Mouse (Mus musculus): ENCODE results near the gene Clec2l. TPM values are rescaled to one million over a fixed set of nuclear protein-coding genes. Genes with fewer than 3 reads are reported as not detected.

Gene Clec2l
- 0.61 and 0.93 TPM in 2 replicates for polyA plus RNA-seq (2015; fragmentation: Nextera tagmentation; extraction: Ambion mirVana)

- peak within 1 kb of the TSS; percentile 60 for H3K4me3 ChIP-seq (ENCODE audit: low read length)
- WGBS: under 1% methylated on average over 77 of the region's 84 CpGs
- no peaks in the 10 kb centered on the region for H3K36me3 ChIP-seq (ENCODE audit: control insufficient read depth, insufficient read depth, low read length)
- no peaks in the 10 kb centered on the region for H3K9me3 ChIP-seq (ENCODE audit: control insufficient read depth, low read length)
- ATAC-seq: peak; percentile 84
- peak within 1 kb of the TSS; percentile 98 for H3K4me2 ChIP-seq (ENCODE audit: low read depth, low read length)
- peaks cover 3% of the 10 kb centered on the region for H3K4me1 ChIP-seq (ENCODE audit: control insufficient read depth, insufficient read depth, low read length)
- peaks cover 15% of the 10 kb centered on the region for H3K27me3 ChIP-seq (replicated peaks; ENCODE audit: control insufficient read depth, insufficient read depth, low read length)
- H3K9ac ChIP-seq (ENCODE audit: low read depth, low read length): peak within 1 kb of the TSS; percentile 65
- H3K27ac ChIP-seq (ENCODE audit: low read length): no peak within 1 kb of the TSS
These were observed at the start of gene Clec2l for GRCm38 (mm10) chr6:38662714-38663615. TSS of gene Clec2l (plus strand) at chr6:38663069.

GRCm38 (mm10) chr6:38622406-38622805, 40.5 kb upstream of the Clec2l start:
- no peak for ATAC-seq
- H3K4me3 ChIP-seq (ENCODE audit: low read length): no peak overlapping the region
- H3K27me3 ChIP-seq (replicated peaks; ENCODE audit: control insufficient read depth, insufficient read depth, low read length): no peaks in the 10 kb centered on the region
- 92% methylated on average over 1 of the region's 1 CpGs for WGBS
- no peak overlapping the region for H3K4me2 ChIP-seq (ENCODE audit: low read depth, low read length)
- peaks cover 8% of the 10 kb centered on the region; the same call in 1 of the 2 replicates for H3K9me3 ChIP-seq (ENCODE audit: control insufficient read depth, low read length)
- H3K9ac ChIP-seq (ENCODE audit: low read depth, low read length): no peak overlapping the region
- no peaks in the 10 kb centered on the region for H3K4me1 ChIP-seq (ENCODE audit: control insufficient read depth, insufficient read depth, low read length)
- H3K27ac ChIP-seq (ENCODE audit: low read length): no peak overlapping the region
- H3K36me3 ChIP-seq (ENCODE audit: control insufficient read depth, insufficient read depth, low read length): peaks cover 13% of the 10 kb centered on the region

GRCm38 (mm10) chr6:38623457-38623856, 39.4 kb upstream of the Clec2l start:
- H3K4me2 ChIP-seq (ENCODE audit: low read depth, low read length): no peak overlapping the region
- H3K27ac ChIP-seq (ENCODE audit: low read length): no peak overlapping the region
- H3K4me1 ChIP-seq (ENCODE audit: control insufficient read depth, insufficient read depth, low read length): no peaks in the 10 kb centered on the region
- WGBS: 88% methylated on average over 2 of the region's 2 CpGs
- H3K9ac ChIP-seq (ENCODE audit: low read depth, low read length): no peak overlapping the region
- H3K36me3 ChIP-seq (ENCODE audit: control insufficient read depth, insufficient read depth, low read length): peaks cover 4% of the 10 kb centered on the region; the same call in 1 of the 2 replicates
- ATAC-seq: no peak
- no peak overlapping the region for H3K4me3 ChIP-seq (ENCODE audit: low read length)
- no peaks in the 10 kb centered on the region for H3K27me3 ChIP-seq (replicated peaks; ENCODE audit: control insufficient read depth, insufficient read depth, low read length)
- no peaks in the 10 kb centered on the region for H3K9me3 ChIP-seq (ENCODE audit: control insufficient read depth, low read length)

- Histone ChIP-seq H3K4me1 (ENCODE audit: control insufficient read depth, insufficient read depth, low read length) (no peaks in the 10 kb centered on the region), H3K4me3 (ENCODE audit: low read length) (no peak overlapping the region), H3K36me3 (ENCODE audit: control insufficient read depth, insufficient read depth, low read length) (no peaks in the 10 kb centered on the region; the same call in 1 of the 2 replicates), H3K9me3 (ENCODE audit: control insufficient read depth, low read length) (no peaks in the 10 kb centered on the region), H3K4me2 (ENCODE audit: low read depth, low read length) (no peak overlapping the region), H3K9ac (ENCODE audit: low read depth, low read length) (no peak overlapping the region), H3K27me3 (replicated peaks; ENCODE audit: control insufficient read depth, insufficient read depth, low read length) (no peaks in the 10 kb centered on the region), H3K27ac (ENCODE audit: low read length) (no peak overlapping the region)
- no peak for ATAC-seq
- WGBS: 67% methylated on average over 1 of the region's 1 CpGs
These were observed 38.4 kb upstream of the Clec2l start for GRCm38 (mm10) chr6:38624439-38624838.

GRCm38 (mm10) chr6:38626086-38626485, 36.8 kb upstream of the Clec2l start:
- no peak overlapping the region for H3K27ac ChIP-seq (ENCODE audit: low read length)
- H3K4me1 ChIP-seq (ENCODE audit: control insufficient read depth, insufficient read depth, low read length): no peaks in the 10 kb centered on the region
- 96% methylated on average over 5 of the region's 5 CpGs for WGBS
- ATAC-seq: no peak
- no peaks in the 10 kb centered on the region for H3K27me3 ChIP-seq (replicated peaks; ENCODE audit: control insufficient read depth, insufficient read depth, low read length)
- H3K9ac ChIP-seq (ENCODE audit: low read depth, low read length): no peak overlapping the region
- no peak overlapping the region for H3K4me3 ChIP-seq (ENCODE audit: low read length)
- H3K36me3 ChIP-seq (ENCODE audit: control insufficient read depth, insufficient read depth, low read length): no peaks in the 10 kb centered on the region
- H3K4me2 ChIP-seq (ENCODE audit: low read depth, low read length): no peak overlapping the region
- H3K9me3 ChIP-seq (ENCODE audit: control insufficient read depth, low read length): no peaks in the 10 kb centered on the region

- Histone ChIP-seq H3K36me3 (ENCODE audit: control insufficient read depth, insufficient read depth, low read length) (no peaks in the 10 kb centered on the region), H3K27me3 (replicated peaks; ENCODE audit: control insufficient read depth, insufficient read depth, low read length) (no peaks in the 10 kb centered on the region), H3K4me2 (ENCODE audit: low read depth, low read length) (no peak overlapping the region), H3K4me3 (ENCODE audit: low read length) (no peak overlapping the region), H3K9ac (ENCODE audit: low read depth, low read length) (no peak overlapping the region), H3K9me3 (ENCODE audit: control insufficient read depth, low read length) (no peaks in the 10 kb centered on the region), H3K4me1 (ENCODE audit: control insufficient read depth, insufficient read depth, low read length) (no peaks in the 10 kb centered on the region), H3K27ac (ENCODE audit: low read length) (no peak overlapping the region)
- 92% methylated on average over 4 of the region's 4 CpGs for WGBS
- ATAC-seq: no peak
These were observed 35.8 kb upstream of the Clec2l start for GRCm38 (mm10) chr6:38627081-38627480.

GRCm38 (mm10) chr6:38627486-38627885, 35.4 kb upstream of the Clec2l start:
- no peaks in the 10 kb centered on the region for H3K4me1 ChIP-seq (ENCODE audit: control insufficient read depth, insufficient read depth, low read length)
- no peak overlapping the region for H3K9ac ChIP-seq (ENCODE audit: low read depth, low read length)
- no peak overlapping the region for H3K27ac ChIP-seq (ENCODE audit: low read length)
- no peak overlapping the region for H3K4me3 ChIP-seq (ENCODE audit: low read length)
- no peaks in the 10 kb centered on the region for H3K36me3 ChIP-seq (ENCODE audit: control insufficient read depth, insufficient read depth, low read length)
- 74% methylated on average over 4 of the region's 4 CpGs for WGBS
- H3K9me3 ChIP-seq (ENCODE audit: control insufficient read depth, low read length): no peaks in the 10 kb centered on the region
- H3K4me2 ChIP-seq (ENCODE audit: low read depth, low read length): no peak overlapping the region
- no peak for ATAC-seq
- no peaks in the 10 kb centered on the region for H3K27me3 ChIP-seq (replicated peaks; ENCODE audit: control insufficient read depth, insufficient read depth, low read length)

- H3K27ac ChIP-seq (ENCODE audit: low read length): no peak overlapping the region
- ATAC-seq: no peak
- no peaks in the 10 kb centered on the region for H3K36me3 ChIP-seq (ENCODE audit: control insufficient read depth, insufficient read depth, low read length)
- no peak overlapping the region for H3K4me2 ChIP-seq (ENCODE audit: low read depth, low read length)
- H3K9ac ChIP-seq (ENCODE audit: low read depth, low read length): no peak overlapping the region
- WGBS: 92% methylated on average over 1 of the region's 1 CpGs
- H3K9me3 ChIP-seq (ENCODE audit: control insufficient read depth, low read length): no peaks in the 10 kb centered on the region
- H3K27me3 ChIP-seq (replicated peaks; ENCODE audit: control insufficient read depth, insufficient read depth, low read length): peaks cover 7% of the 10 kb centered on the region; the same call in 1 of the 2 replicates
- H3K4me1 ChIP-seq (ENCODE audit: control insufficient read depth, insufficient read depth, low read length): no peaks in the 10 kb centered on the region
- no peak overlapping the region for H3K4me3 ChIP-seq (ENCODE audit: low read length)
These were observed 33.3 kb upstream of the Clec2l start for GRCm38 (mm10) chr6:38629556-38629955.

GRCm38 (mm10) chr6:38632826-38633225, 30.0 kb upstream of the Clec2l start:
- no peak overlapping the region for H3K4me3 ChIP-seq (ENCODE audit: low read length)
- no peak overlapping the region for H3K4me2 ChIP-seq (ENCODE audit: low read depth, low read length)
- H3K9ac ChIP-seq (ENCODE audit: low read depth, low read length): no peak overlapping the region
- peaks cover 15% of the 10 kb centered on the region for H3K4me1 ChIP-seq (ENCODE audit: control insufficient read depth, insufficient read depth, low read length)
- H3K27me3 ChIP-seq (replicated peaks; ENCODE audit: control insufficient read depth, insufficient read depth, low read length): peaks cover 38% of the 10 kb centered on the region
- no peaks in the 10 kb centered on the region for H3K36me3 ChIP-seq (ENCODE audit: control insufficient read depth, insufficient read depth, low read length)
- no peak for ATAC-seq
- H3K27ac ChIP-seq (ENCODE audit: low read length): no peak overlapping the region
- WGBS: 89% methylated on average over 2 of the region's 2 CpGs
- no peaks in the 10 kb centered on the region for H3K9me3 ChIP-seq (ENCODE audit: control insufficient read depth, low read length)

All from intestine, embryonic 16.5 days (tissue).